15 mouse cellular contexts compared by ENCODE assay signal in the genomic region with DNA sequence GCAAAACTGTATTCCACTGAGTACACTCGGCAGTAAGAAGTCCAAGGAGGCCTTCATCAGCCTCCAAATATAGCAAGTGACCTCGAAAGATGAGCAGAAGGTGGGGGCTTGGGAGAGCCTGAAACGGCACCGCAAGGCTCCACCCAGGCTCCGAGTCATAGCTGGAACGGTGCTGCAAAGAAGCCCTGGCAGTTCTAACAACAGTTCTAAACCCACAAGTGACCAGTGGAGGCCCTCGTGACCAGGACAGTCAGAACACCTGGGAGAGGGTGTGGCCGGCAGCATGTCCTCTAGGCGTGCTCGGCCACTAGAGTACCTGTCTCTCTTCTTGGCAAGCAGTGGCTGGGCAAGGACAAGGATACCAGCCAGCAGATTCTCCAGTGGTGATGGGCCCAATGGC. TPM values are rescaled to one million over a fixed set of nuclear protein-coding genes. Genes with fewer than 3 reads are reported as not detected.
DNase-seq lines count a peak whose midpoint lies in the region; ATAC-seq and TF ChIP-seq lines count a peak whose summit lies in the region.
"Had no signal": no experiment of that assay in that cellular context is flagged by ENCODE, and none has a peak within 500 bp of the region (broad histone marks: within the 10 kb centered on the region; RNA-seq: fewer than 3 reads in every experiment).

No protein-coding gene starts in this region.

- H3K36me3 ChIP-seq in megakaryocyte, embryonic 14.5 days (replicated peaks; ENCODE audit: low read length): peaks cover 63% of the 10 kb centered on the region
- H3K36me3 ChIP-seq in stomach, postnatal 0 days (ENCODE audit: control insufficient read depth, insufficient read depth, low read length): no peaks in the 10 kb centered on the region

- 0 out of 2 replicates have a peak overlapping the region, but pooled peaks have one; percentile 24 for H3K27ac ChIP-seq in stomach, postnatal 0 days (replicated peaks)
- H3K27ac ChIP-seq: hindbrain, embryonic 14.5 days; limb, embryonic 10.5 days; lung, embryonic 15.5 days; midbrain, embryonic 13.5 days; neural tube, embryonic 13.5 days had no signal

- no peaks in the 10 kb centered on the region for H3K27me3 ChIP-seq in megakaryocyte, embryonic 14.5 days (replicated peaks)
- H3K27me3 ChIP-seq in stomach, postnatal 0 days (ENCODE audit: control insufficient read depth, insufficient read depth, low read length): no peaks in the 10 kb centered on the region
- H3K27me3 ChIP-seq: lung, embryonic 15.5 days; midbrain, embryonic 13.5 days; neural tube, embryonic 13.5 days had no signal

- TF ChIP-seq EP300 in stomach, postnatal 0 days (optimal IDR thresholded peaks at IDR 0.05): no peak

- peaks cover 98% of the 10 kb centered on the region for H3K4me1 ChIP-seq in megakaryocyte, embryonic 14.5 days
- H3K4me1 ChIP-seq in stomach, postnatal 0 days (replicated peaks; ENCODE audit: control insufficient read depth, insufficient read depth): no peaks in the 10 kb centered on the region; the same call in 1 of the 2 replicates

- H3K4me2 ChIP-seq in stomach, postnatal 0 days (replicated peaks; ENCODE audit: low read depth): no peak overlapping the region
- H3K4me2 ChIP-seq: hindbrain, embryonic 14.5 days; lung, embryonic 15.5 days; midbrain, embryonic 13.5 days; neural tube, embryonic 13.5 days had no signal

- H3K9me3 ChIP-seq in megakaryocyte, embryonic 14.5 days: no peaks in the 10 kb centered on the region
- H3K9me3 ChIP-seq in stomach, postnatal 0 days (ENCODE audit: control insufficient read depth, low read length): no peaks in the 10 kb centered on the region
- H3K9me3 ChIP-seq: limb, embryonic 10.5 days; lung, embryonic 15.5 days; midbrain, embryonic 13.5 days; neural tube, embryonic 13.5 days had no signal

- TF ChIP-seq CTCF in stomach, postnatal 0 days (IDR thresholded peaks at IDR 0.05; ENCODE audit: low read depth): no peak

- peak; percentile 77 for DNase-seq in gastrocnemius, adult 18-20 months (ENCODE audit: low spot score)
- no peak for DNase-seq in gastrocnemius, postnatal 10 days
- peak; percentile 67 to 75 for DNase-seq in adrenal gland, postnatal 36 days
- DNase-seq in stomach, postnatal 0 days (ENCODE audit: low spot score): no peak
- no peak for DNase-seq in natural killer cell, adult 2 months (ENCODE audit: low spot score in 2 of 2)
- DNase-seq in yolk sac, embryonic 10.5 days (ENCODE audit: low spot score): no peak
- DNase-seq: right cerebral cortex, postnatal 14 days; thymus, postnatal 25 days had no signal

- no peak for ATAC-seq in megakaryocyte, adult 5-6 weeks (ENCODE audit: poor library complexity, severe bottlenecking)
- ATAC-seq in stomach, postnatal 0 days (ENCODE audit: low FRiP score, low TSS enrichment): no peak; the same call in 1 of the 2 replicates
- ATAC-seq: midbrain, embryonic 13.5 days had no signal

- WGBS in stomach, postnatal 0 days: 54% methylated on average over 10 of the region's 10 CpGs

- H3K4me3 ChIP-seq in megakaryocyte, embryonic 14.5 days (replicated peaks): peak overlapping the region; percentile 26
- no peak overlapping the region for H3K4me3 ChIP-seq in stomach, postnatal 0 days (ENCODE audit: low read depth, low read length)
- H3K4me3 ChIP-seq: limb, embryonic 10.5 days; lung, embryonic 15.5 days; midbrain, embryonic 13.5 days; neural tube, embryonic 13.5 days had no signal

- H3K9ac ChIP-seq in stomach, postnatal 0 days (ENCODE audit: low read length): no peak overlapping the region
- H3K9ac ChIP-seq: hindbrain, embryonic 14.5 days; lung, embryonic 15.5 days; midbrain, embryonic 13.5 days; neural tube, embryonic 13.5 days had no signal

RNA-seq across cellular contexts. Expression of a gene that starts 27.9 kb away (rescaled TPM):
- total RNA-seq in gastrocnemius, adult 18-20 months (2021): 10 to 100 TPM; 46.0 to 59.0 TPM
- 10 to 100 TPM; 65.2 to 82.4 TPM for total RNA-seq in gastrocnemius, postnatal 10 days (2021)
- polyA plus RNA-seq in megakaryocyte, embryonic 14.5 days (2012; ENCODE audit: insufficient read depth, low replicate concordance): 17.8 and 21.9 TPM in 2 replicates
- total RNA-seq in megakaryocyte, adult 5-6 weeks (2015): 4.3 and 7.7 TPM in 2 replicates
- total RNA-seq in megakaryocyte, adult 5-6 weeks (2017): 2.4 TPM in 2 replicates
- 10 to 100 TPM; 47.4 to 48.7 TPM for total RNA-seq in adrenal gland, postnatal 36 days (2021)
- polyA plus RNA-seq in stomach, postnatal 0 days (2015; fragmentation: Nextera tagmentation; extraction: Ambion mirVana): 4.1 and 4.5 TPM in 2 replicates

Comparison
In these comparisons a context has a peak if more than half of its experiments do, and no peak if none do; other contexts are left out.
1. DNase-seq: peak in gastrocnemius, adult 18-20 months (single experiment) and adrenal gland, postnatal 36 days (2 of 2); none in gastrocnemius, postnatal 10 days (single experiment), stomach, postnatal 0 days (single experiment), natural killer cell, adult 2 months (0 of 2) and yolk sac, embryonic 10.5 days (single experiment).
2. RNA of a gene that starts 27.9 kb away (total RNA-seq): 65.2 to 82.4 TPM in gastrocnemius, postnatal 10 days, 46.0 to 59.0 TPM in gastrocnemius, adult 18-20 months and 47.4 to 48.7 TPM in adrenal gland, postnatal 36 days; 2.4 to 7.7 TPM in megakaryocyte, adult 5-6 weeks; every median in the first group is over 4 times any median in the second.